Mouse (Mus musculus) spleen, adult 2 months (tissue): ENCODE data around the gene Prkar2a. TPM values are rescaled to one million over a fixed set of nuclear protein-coding genes. Genes with fewer than 3 reads are reported as not detected.
"Not testable (repeated sequence)": the region's sequence is repeated elsewhere in the genome, so short reads cannot be mapped to it uniquely, and the experiment has no call there.

Experiments used
- DNase-seq, 2 experiments: peaks; one replicate each; pipeline versions ENCODE4 v3.0.0 to v3.0.0-alpha.2; 2012 to 2021; ENCODE audit warnings: low spot score in 2 of 2, low read depth in 1 of 2
- H3K27ac ChIP-seq: fragments of 200-500 bp; 2 replicates; pipeline ENCODE4 v1.5.1; 2012; ENCODE audit warnings: low read length, inconsistent platforms; ENCODE audit not compliant: insufficient read depth
- H3K27me3 ChIP-seq: fragments of 200-500 bp; 2 replicates; pipeline ENCODE4 v1.6.1; 2012; ENCODE audit warnings: mild to moderate bottlenecking, moderate library complexity, low read length, inconsistent platforms; ENCODE audit not compliant: control insufficient read depth, insufficient read depth
- H3K36me3 ChIP-seq: fragments of 200-500 bp; 2 replicates; pipeline ENCODE4 v1.6.1; 2012; ENCODE audit warnings: mild to moderate bottlenecking, low read length, inconsistent platforms; ENCODE audit not compliant: control insufficient read depth, insufficient read depth
- H3K4me1 ChIP-seq: fragments of 200-500 bp; 2 replicates; pipeline ENCODE4 v1.6.1; 2011; ENCODE audit warnings: inconsistent platforms; ENCODE audit not compliant: control insufficient read depth, insufficient read depth, insufficient read length
- H3K4me3 ChIP-seq: fragments of 200-500 bp; 2 replicates; pipeline ENCODE4 v1.5.1; 2011; ENCODE audit warnings: mild to moderate bottlenecking, inconsistent platforms; ENCODE audit not compliant: insufficient read depth, insufficient read length; ENCODE audit errors: extremely low read depth
- CTCF ChIP-seq: fragments of 200-500 bp; IDR thresholded peaks from 2 replicates; pipeline ENCODE4 v1.5.1; 2011; ENCODE audit warnings: mild to moderate bottlenecking, inconsistent platforms; ENCODE audit not compliant: insufficient read depth, insufficient read length, insufficient replicate concordance; ENCODE audit errors: extremely low read depth
- POLR2A ChIP-seq: fragments of 200-500 bp; IDR thresholded peaks from 2 replicates; pipeline ENCODE4 v1.6.1; 2011; ENCODE audit warnings: low read depth, low read length, inconsistent platforms
- WGBS: fragments of 180-500 bp; shearing (Covaris S2); methylation state at CpG from one replicate; pipeline ENCODE4 v1.1.7; 2018; 5-methylcytosine and 5-hydroxymethylcytosine counted together
- polyA plus RNA-seq: library from polyadenylated mRNA; depleted of rRNA; stranded (reverse); fragments of >200 nt; gene quantifications from 2 replicates; pipeline ENCODE4 v1.2.3, GENCODE M21; 2012; rRNA removed

Prkar2a gene
- polyA plus RNA-seq: 3.9 and 4.8 TPM in 2 replicates

DNA sequence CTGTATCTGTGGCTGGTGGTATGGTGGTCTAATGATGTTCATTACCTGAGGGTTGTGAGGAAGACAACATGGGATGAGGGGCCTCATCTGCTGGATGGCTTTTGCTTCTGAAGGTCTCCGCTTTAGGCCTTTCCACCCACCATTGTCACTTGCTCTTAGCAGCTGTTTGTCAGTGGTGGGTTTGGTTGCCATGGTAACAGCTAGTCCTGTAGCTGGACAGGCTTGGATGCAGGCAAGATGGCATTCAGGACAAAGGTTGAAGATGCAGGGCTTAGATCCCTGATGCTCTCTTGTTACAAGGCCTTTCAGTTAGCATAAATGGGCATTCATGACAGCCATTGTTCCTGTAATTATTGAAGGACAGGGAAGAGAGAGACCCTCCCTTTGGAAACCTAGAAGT lies at the start of gene Prkar2a:
Gene Prkar2a (plus strand): TSS at position 209 of the 400 bp plus-strand sequence.
- peaks cover under 1% of the 10 kb centered on the region; the same call in 1 of the 2 replicates for H3K36me3 ChIP-seq
- peaks cover 7% of the 10 kb centered on the region for H3K27me3 ChIP-seq
- no peak for TF ChIP-seq POLR2A
- no peak for TF ChIP-seq CTCF
- H3K4me1 ChIP-seq: no peaks in the 10 kb centered on the region
- H3K27ac ChIP-seq: no peak within 1 kb of the TSS
- H3K4me3 ChIP-seq: no peak within 1 kb of the TSS
- 95% methylated on average over 1 of the region's 1 CpGs for WGBS
- DNase-seq: no peak

GRCm38 (mm10) chr9:108639825-108640224 lies 49.3 kb upstream of the Prkar2a start:
- 62% methylated on average over 2 of the region's 2 CpGs for WGBS
- no peak overlapping the region for H3K27ac ChIP-seq
- no peak overlapping the region for H3K4me3 ChIP-seq
- DNase-seq: no peak
- TF ChIP-seq POLR2A (no peak), CTCF (no peak)
- peaks cover 15% of the 10 kb centered on the region for H3K36me3 ChIP-seq
- no peaks in the 10 kb centered on the region for H3K4me1 ChIP-seq
- H3K27me3 ChIP-seq: no peaks in the 10 kb centered on the region

DNA sequence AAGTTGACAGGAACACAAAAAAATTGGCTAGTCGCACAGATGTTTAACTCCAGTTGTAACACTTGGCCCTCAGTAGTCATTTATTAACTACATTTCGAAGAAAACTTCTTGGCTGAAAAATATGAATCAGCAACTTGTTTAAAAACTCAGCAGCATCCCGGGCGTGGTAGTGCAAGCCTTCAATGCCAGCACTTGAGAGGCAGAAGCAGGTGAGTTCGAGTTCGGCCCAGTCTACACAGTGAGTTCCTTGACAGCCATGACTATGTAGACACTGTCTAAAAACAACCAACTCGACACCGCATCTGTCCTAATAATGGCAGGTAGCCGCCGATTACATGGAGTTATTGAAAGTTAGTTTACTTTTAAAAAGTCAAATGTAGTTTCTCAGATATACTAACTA lies 40.9 kb upstream of the Prkar2a start:
- no peak for DNase-seq
- 20% methylated on average over 10 of the region's 10 CpGs for WGBS
- no peaks in the 10 kb centered on the region for H3K27me3 ChIP-seq
- TF ChIP-seq POLR2A (no peak), CTCF (no peak)
- peak overlapping the region; percentile 85 for H3K4me3 ChIP-seq
- no peak overlapping the region for H3K27ac ChIP-seq
- peaks cover 5% of the 10 kb centered on the region; the same call in 1 of the 2 replicates for H3K4me1 ChIP-seq
- H3K36me3 ChIP-seq: peaks cover 4% of the 10 kb centered on the region

DNA sequence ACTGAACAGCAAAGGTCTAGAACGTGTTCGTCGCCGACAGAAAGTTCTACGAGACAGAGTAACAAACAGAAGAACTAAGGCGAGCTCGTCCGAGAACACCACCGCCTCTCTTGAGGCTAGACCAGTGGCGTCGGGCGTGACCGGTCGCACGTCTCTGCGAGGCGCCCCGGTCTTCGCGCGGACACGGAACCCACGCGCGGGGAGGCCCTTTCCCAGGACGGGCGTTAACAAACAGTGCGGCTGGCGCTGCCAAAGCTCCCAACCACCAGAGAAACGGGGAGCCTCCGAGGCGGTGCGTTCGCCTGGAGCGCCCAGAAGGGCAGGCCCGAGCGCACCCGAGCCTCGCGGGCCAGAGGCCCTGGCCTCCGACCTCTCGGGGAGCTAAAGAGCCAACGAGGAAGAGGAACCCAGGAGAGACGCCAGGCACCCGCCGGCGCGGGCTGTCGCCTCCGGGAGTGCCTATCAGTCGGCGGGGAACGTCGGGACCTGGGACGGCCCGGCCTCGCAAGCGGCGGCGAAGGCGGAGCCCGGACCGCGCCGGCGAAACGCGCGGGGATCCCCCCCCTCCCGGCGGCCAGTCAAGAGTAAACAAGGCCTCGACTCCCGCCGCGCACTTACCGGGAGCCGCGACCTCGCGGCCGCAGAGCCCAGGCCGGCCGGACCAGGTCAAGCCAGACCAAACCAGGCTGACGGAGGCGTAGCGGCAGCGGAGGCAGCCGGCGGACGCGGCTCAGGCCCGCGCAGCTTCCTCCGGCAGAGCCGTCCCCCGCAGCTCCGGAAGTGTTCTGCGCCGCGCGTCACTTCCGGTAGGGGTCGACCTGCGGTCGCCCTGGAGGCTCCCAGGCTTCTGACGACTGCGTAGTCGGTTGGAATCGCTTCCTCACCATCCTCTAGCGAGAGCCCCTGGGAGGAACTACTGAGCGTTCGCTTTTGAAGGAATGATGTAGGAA lies 40.2 kb upstream of the Prkar2a start, which contains the start of gene Arih2:
Gene Arih2 (minus strand): TSS at position 776 of the 950 bp plus-strand sequence.
- H3K27ac ChIP-seq: peak within 1 kb of the TSS; percentile 95
- no peaks in the 10 kb centered on the region for H3K27me3 ChIP-seq
- no peaks in the 10 kb centered on the region for H3K36me3 ChIP-seq
- TF ChIP-seq CTCF: no peak
- peak; percentile 83 for TF ChIP-seq POLR2A
- WGBS: under 1% methylated on average over 112 of the region's 112 CpGs
- H3K4me1 ChIP-seq: peaks cover 5% of the 10 kb centered on the region; the same call in 1 of the 2 replicates
- peak; percentile 83 to 88 for DNase-seq
- peak within 1 kb of the TSS; percentile 85 for H3K4me3 ChIP-seq

- TF ChIP-seq POLR2A: no peak
- TF ChIP-seq CTCF: no peak
- WGBS: 17% methylated on average over 29 of the region's 29 CpGs
- Histone ChIP-seq H3K4me3 (peak overlapping the region; percentile 85), H3K27me3 (no peaks in the 10 kb centered on the region), H3K27ac (peak overlapping the region; percentile 95), H3K4me1 (peaks cover 5% of the 10 kb centered on the region; the same call in 1 of the 2 replicates), H3K36me3 (no peaks in the 10 kb centered on the region)
- DNase-seq: peak in 1 of 2 experiments; percentile 49
Observed at GRCm38 (mm10) chr9:108649561-108650440, 39.3 kb upstream of the Prkar2a start.

DNA sequence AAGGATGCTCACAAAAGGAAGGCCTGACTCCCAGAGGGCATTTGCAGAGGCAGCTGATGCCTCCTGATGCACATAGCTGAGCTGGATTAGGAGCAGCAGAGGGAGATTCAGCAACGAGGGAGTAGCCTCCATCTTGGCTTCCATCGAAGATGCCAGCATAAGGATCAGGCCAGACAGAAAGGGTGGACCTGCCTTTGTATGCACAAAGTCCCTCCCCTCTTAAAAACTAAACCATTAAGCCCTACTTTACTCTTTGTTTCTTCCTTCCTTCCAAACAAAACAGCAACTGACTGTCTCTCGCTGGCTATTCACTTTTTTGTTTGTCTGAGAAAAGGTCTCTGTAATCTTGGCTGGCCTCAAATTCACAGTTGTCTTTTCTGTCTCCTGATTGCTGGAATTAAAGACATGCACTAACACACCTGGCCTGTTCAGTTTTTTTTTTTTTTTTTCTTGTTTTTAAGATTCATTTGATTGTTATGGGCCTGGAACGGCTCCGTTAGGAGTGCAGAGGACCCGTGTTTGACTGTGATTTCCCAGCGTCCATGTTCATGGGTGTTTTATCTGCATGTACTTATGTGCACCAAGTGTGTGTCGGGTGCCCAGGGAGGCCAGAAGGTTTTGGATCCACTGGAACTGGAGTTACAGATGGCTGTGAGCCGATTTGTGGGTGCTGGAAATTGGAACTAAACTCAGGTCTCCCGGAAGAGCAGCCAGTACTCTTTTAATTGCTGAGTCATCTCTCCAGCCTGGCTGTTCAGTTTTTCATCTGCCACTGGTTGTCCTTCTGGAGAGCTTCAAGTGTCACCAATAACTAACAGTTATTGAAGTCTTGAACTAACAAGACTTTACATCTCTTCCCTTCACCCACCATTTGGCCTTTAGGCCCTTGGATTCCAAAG lies 34.3 kb upstream of the Prkar2a start:
- 78% methylated on average over 10 of the region's 10 CpGs for WGBS
- no peak overlapping the region for H3K27ac ChIP-seq
- H3K4me3 ChIP-seq: no peak overlapping the region
- H3K27me3 ChIP-seq: no peaks in the 10 kb centered on the region
- H3K36me3 ChIP-seq: no peaks in the 10 kb centered on the region
- DNase-seq: no peak
- TF ChIP-seq CTCF (no peak), POLR2A (no peak)
- 0 out of 2 replicates have a peak, but pooled peaks cover 2% of the 10 kb centered on the region for H3K4me1 ChIP-seq

DNA sequence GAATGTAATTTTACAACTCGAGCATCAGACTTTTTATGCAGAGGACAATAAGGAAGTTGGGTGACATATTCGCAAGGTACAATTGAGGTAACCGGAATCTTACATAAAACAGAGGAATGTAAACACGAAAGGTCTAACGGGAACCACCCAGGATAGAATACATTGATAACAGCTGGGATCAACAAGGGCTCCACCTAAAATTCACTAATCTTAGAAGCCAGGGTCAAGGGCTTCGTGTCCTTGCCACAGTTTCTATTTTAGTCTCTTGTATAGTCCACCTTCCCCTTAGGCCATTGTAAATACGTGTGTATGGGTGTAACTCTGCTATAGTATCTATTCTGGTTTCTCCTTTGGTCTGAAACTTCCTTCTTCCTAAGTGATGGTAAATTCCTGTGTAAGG lies 33.2 kb upstream of the Prkar2a start:
- not testable (repeated sequence) for DNase-seq, H3K27ac ChIP-seq, H3K4me3 ChIP-seq, H3K27me3 ChIP-seq, H3K4me1 ChIP-seq, H3K36me3 ChIP-seq
- 77% methylated on average over 7 of the region's 7 CpGs for WGBS
